ENCODE assay signal across 10 mouse cellular contexts in genomic region chr4:141853437-141853836, GRCm38 (mm10). TPM values are rescaled to one million over a fixed set of nuclear protein-coding genes. Genes with fewer than 3 reads are reported as not detected.
DNase-seq lines count a peak whose midpoint lies in the region; ATAC-seq and TF ChIP-seq lines count a peak whose summit lies in the region.
"Had no signal": no experiment of that assay in that cellular context is flagged by ENCODE, and none has a peak within 500 bp of the region (broad histone marks: within the 10 kb centered on the region; RNA-seq: fewer than 3 reads in every experiment).

No protein-coding gene starts in this region.

- no peak for ATAC-seq in forebrain, embryonic 11.5 days (replicated peaks; ENCODE audit: low FRiP score)
- no peak for ATAC-seq in forebrain, embryonic 16.5 days
- ATAC-seq in activated CD4-positive, CD25-positive, alpha-beta regulatory T cell, adult 4 months: no peak

- peak; percentile 74 for TF ChIP-seq CTCF in left cerebral cortex, adult 2 months (IDR thresholded peaks at IDR 0.05)
- peak; percentile 25; the same call in 1 of the 2 replicates for TF ChIP-seq CTCF in E14TG2a.4 (conservative IDR thresholded peaks at IDR 0.05; ENCODE audit: low read length)

- H3K4me3 ChIP-seq in forebrain, embryonic 11.5 days (ENCODE audit: low read depth, low read length): no peak overlapping the region
- H3K4me3 ChIP-seq in forebrain, embryonic 16.5 days (replicated peaks; ENCODE audit: low read length): no peak overlapping the region
- no peak overlapping the region for H3K4me3 ChIP-seq in left cerebral cortex, adult 2 months
- H3K4me3 ChIP-seq in E14TG2a.4 (replicated peaks; ENCODE audit: low read length): no peak overlapping the region
- H3K4me3 ChIP-seq: heart, embryonic 13.5 days had no signal

- H3K27ac ChIP-seq in forebrain, embryonic 11.5 days (ENCODE audit: low read depth, low read length): no peak overlapping the region
- H3K27ac ChIP-seq in forebrain, embryonic 16.5 days (ENCODE audit: low read length): no peak overlapping the region
- no peak overlapping the region for H3K27ac ChIP-seq in left cerebral cortex, adult 2 months
- H3K27ac ChIP-seq: heart, embryonic 13.5 days had no signal

- no peak overlapping the region for H3K9ac ChIP-seq in forebrain, embryonic 11.5 days (ENCODE audit: low read length)
- no peak overlapping the region for H3K9ac ChIP-seq in forebrain, embryonic 16.5 days (replicated peaks; ENCODE audit: low read depth, low read length)
- H3K9ac ChIP-seq: heart, embryonic 13.5 days had no signal

- H3K4me2 ChIP-seq in forebrain, embryonic 11.5 days (ENCODE audit: low read depth, low read length, severe bottlenecking): no peak overlapping the region
- H3K4me2 ChIP-seq in forebrain, embryonic 16.5 days (ENCODE audit: low read length): no peak overlapping the region
- H3K4me2 ChIP-seq: heart, embryonic 13.5 days had no signal

- 80% methylated on average over 9 of the region's 9 CpGs for WGBS in forebrain, embryonic 11.5 days
- 67% methylated on average over 9 of the region's 9 CpGs for WGBS in forebrain, embryonic 16.5 days

- no peaks in the 10 kb centered on the region for H3K4me1 ChIP-seq in forebrain, embryonic 11.5 days (replicated peaks; ENCODE audit: control insufficient read depth, insufficient read depth, low read length)
- no peaks in the 10 kb centered on the region; the same call in 1 of the 2 replicates for H3K4me1 ChIP-seq in forebrain, embryonic 16.5 days (replicated peaks; ENCODE audit: control insufficient read depth, insufficient read depth, low read length)
- peaks cover 10% of the 10 kb centered on the region for H3K4me1 ChIP-seq in E14TG2a.4 (replicated peaks; ENCODE audit: low read depth, low read length)

- H3K27me3 ChIP-seq in forebrain, embryonic 11.5 days (ENCODE audit: control insufficient read depth, insufficient read depth, low read length): no peaks in the 10 kb centered on the region
- no peaks in the 10 kb centered on the region for H3K27me3 ChIP-seq in forebrain, embryonic 16.5 days (replicated peaks; ENCODE audit: control insufficient read depth, insufficient read depth, low read length)
- 0 out of 2 replicates have a peak, but pooled peaks cover 2% of the 10 kb centered on the region for H3K27me3 ChIP-seq in E14TG2a.4 (ENCODE audit: insufficient read depth, low read length)
- H3K27me3 ChIP-seq: heart, embryonic 13.5 days had no signal

- intact Hi-C loops in left cerebral cortex, adult 2 months (cut with DNase I): loop anchor here (2.0 kb wide), 3 partner anchors 43 to 469 kb away; partner anchors contain the start of gene Tmem82

- H3K36me3 ChIP-seq in forebrain, embryonic 11.5 days (ENCODE audit: control insufficient read depth, insufficient read depth, low read length): no peaks in the 10 kb centered on the region
- H3K36me3 ChIP-seq in forebrain, embryonic 16.5 days (ENCODE audit: control insufficient read depth, insufficient read depth): no peaks in the 10 kb centered on the region
- H3K36me3 ChIP-seq in E14TG2a.4 (ENCODE audit: insufficient read depth, low read length): no peaks in the 10 kb centered on the region

- peak; percentile 75 for DNase-seq in forebrain, embryonic 11.5 days (ENCODE audit: low spot score)
- DNase-seq in left cerebral cortex, adult 2 months (ENCODE audit: extremely low spot score in 1 of 2, low spot score in 2 of 2): peak in 1 of 2 experiments; percentile 70
- DNase-seq in left cerebral cortex, adult 9 months (ENCODE audit: low spot score in 2 of 2): no peak
- DNase-seq in embryo, embryonic 10.5 days (ENCODE audit: low spot score): peak; percentile 72
- peak; percentile 77 for DNase-seq in lung, postnatal 14 days

- H3K9me3 ChIP-seq in forebrain, embryonic 11.5 days (ENCODE audit: control insufficient read depth, low read length): no peaks in the 10 kb centered on the region
- no peaks in the 10 kb centered on the region for H3K9me3 ChIP-seq in forebrain, embryonic 16.5 days (ENCODE audit: control insufficient read depth, low read length)
- H3K9me3 ChIP-seq in E14TG2a.4 (ENCODE audit: low read length): no peaks in the 10 kb centered on the region
- H3K9me3 ChIP-seq: heart, embryonic 13.5 days had no signal

RNA-seq across cellular contexts. Expression of gene Ctrc, which starts 7.3 kb away (rescaled TPM):
- polyA plus RNA-seq in forebrain, embryonic 11.5 days (2014; fragmentation: Nextera tagmentation; extraction: Ambion mirVana): not detected in 2 replicates
- polyA plus RNA-seq in forebrain, embryonic 16.5 days (2015; fragmentation: Nextera tagmentation; extraction: Ambion mirVana): not detected in 2 replicates
- not detected for total RNA-seq in left cerebral cortex, adult 2 months (2021)
- not detected for polyA plus RNA-seq in activated CD4-positive, CD25-positive, alpha-beta regulatory T cell, adult 4 months (2017; shearing (Covaris generic))
- polyA plus RNA-seq: heart, embryonic 13.5 days; lung, embryonic 16.5 days had no signal

RNA-seq across cellular contexts. Expression of gene Efhd2, which starts 21.3 kb away (rescaled TPM):
- 43.4 and 45.3 TPM in 2 replicates for polyA plus RNA-seq in forebrain, embryonic 11.5 days (2014; fragmentation: Nextera tagmentation; extraction: Ambion mirVana)
- 69.9 and 76.8 TPM in 2 replicates for polyA plus RNA-seq in forebrain, embryonic 16.5 days (2015; fragmentation: Nextera tagmentation; extraction: Ambion mirVana)
- total RNA-seq in left cerebral cortex, adult 2 months (2021): 100 to 1,000 TPM; 271 to 279 TPM
- 10 to 100 TPM; 23.5 to 26.9 TPM for polyA plus RNA-seq in activated CD4-positive, CD25-positive, alpha-beta regulatory T cell, adult 4 months (2017; shearing (Covaris generic))

RNA-seq across cellular contexts. Expression of gene Cela2a, which starts 27.5 kb away (rescaled TPM):
- not detected in 2 replicates for polyA plus RNA-seq in forebrain, embryonic 11.5 days (2014; fragmentation: Nextera tagmentation; extraction: Ambion mirVana)
- polyA plus RNA-seq in forebrain, embryonic 16.5 days (2015; fragmentation: Nextera tagmentation; extraction: Ambion mirVana): not detected in 2 replicates
- total RNA-seq in left cerebral cortex, adult 2 months (2021): not detected
- polyA plus RNA-seq in activated CD4-positive, CD25-positive, alpha-beta regulatory T cell, adult 4 months (2017; shearing (Covaris generic)): 1 to 10 TPM in 1 of 2 experiments, not detected in 1; 1.0 TPM
- polyA plus RNA-seq: heart, embryonic 13.5 days; lung, embryonic 16.5 days had no signal

Comparison
In these comparisons a context has a peak if more than half of its experiments do, and no peak if none do; other contexts are left out.
1. DNase-seq: peak in forebrain, embryonic 11.5 days (single experiment), embryo, embryonic 10.5 days (single experiment) and lung, postnatal 14 days (single experiment); none in left cerebral cortex, adult 9 months (0 of 2).